Mouse (Mus musculus) small intestine, adult 2 months (tissue): Measurements from ENCODE around the gene Miox.

Experiments used
- CTCF ChIP-seq: fragments of 200-500 bp; IDR thresholded peaks from 2 replicates; pipeline ENCODE4 v1.5.1; 2012; ENCODE audit warnings: low read depth, mild to moderate bottlenecking, control low read depth, inconsistent platforms, low read length, moderate library complexity, mixed read lengths; ENCODE audit not compliant: insufficient replicate concordance, insufficient read length; ENCODE audit errors: extremely low read depth
- POLR2A ChIP-seq: fragments of 200-500 bp; IDR thresholded peaks from 2 replicates; pipeline ENCODE4 v1.6.1; 2012; ENCODE audit warnings: low read depth, mild to moderate bottlenecking, control low read depth, inconsistent platforms, low read length, moderate library complexity

- TF ChIP-seq CTCF (no peak), POLR2A (no peak)
Observed at GRCm38 (mm10) chr15:89356372-89356771, 22.2 kb downstream of the Miox start.
